Mouse (Mus musculus) kidney, embryonic 14.5 days (tissue): ENCODE results near the gene Ambp. TPM values are rescaled to one million over a fixed set of nuclear protein-coding genes. Genes with fewer than 3 reads are reported as not detected.
A peak's percentile ranks its signal among the peaks of the same experiment; 100 is the strongest.

ENCODE experiments used
- ATAC-seq: fragments of 200-750 bp; cut with Nextera tagmentation; 2 replicates; pipeline ENCODE4 v1.8.0; 2017; ENCODE audit warnings: moderate number of reproducible peaks, mild to moderate bottlenecking, moderate TSS enrichment, moderate library complexity; ENCODE audit not compliant: low FRiP score, low TSS enrichment
- H3K27ac ChIP-seq: fragments of 300-500 bp; sonication (generic); 2 replicates; pipeline ENCODE4 v1.5.1; 2014; ENCODE audit warnings: low read depth, mild to moderate bottlenecking, low read length, moderate library complexity, mixed read lengths
- H3K27me3 ChIP-seq: fragments of 300-500 bp; sonication (generic); 2 replicates; pipeline ENCODE4 v1.6.1; 2014; ENCODE audit warnings: mild to moderate bottlenecking, low read length; ENCODE audit not compliant: control insufficient read depth, insufficient read depth
- H3K36me3 ChIP-seq: fragments of 300-500 bp; sonication (generic); 2 replicates; pipeline ENCODE4 v1.6.1; 2014; ENCODE audit warnings: low read length, mixed read lengths; ENCODE audit not compliant: control insufficient read depth, insufficient read depth
- H3K4me1 ChIP-seq: fragments of 300-500 bp; sonication (generic); 2 replicates; pipeline ENCODE4 v1.6.1; 2014; ENCODE audit warnings: low read length, mixed read lengths; ENCODE audit not compliant: control insufficient read depth, insufficient read depth
- H3K4me2 ChIP-seq: fragments of 300-500 bp; sonication (generic); replicated peaks from 2 replicates; pipeline ENCODE4 v1.6.1; 2014; ENCODE audit warnings: low read depth, mild to moderate bottlenecking, low read length
- H3K4me3 ChIP-seq: fragments of 300-500 bp; sonication (generic); 2 replicates; pipeline ENCODE4 v1.5.1; 2014; ENCODE audit warnings: mild to moderate bottlenecking, low read length
- H3K9ac ChIP-seq: fragments of 300-500 bp; sonication (generic); 2 replicates; pipeline ENCODE4 v1.6.1; 2014; ENCODE audit warnings: low read depth, mild to moderate bottlenecking, low read length, moderate library complexity
- H3K9me3 ChIP-seq: fragments of 300-500 bp; sonication (generic); 2 replicates; pipeline ENCODE4 v1.6.1; 2016; ENCODE audit warnings: low read length; ENCODE audit not compliant: control insufficient read depth
- WGBS: fragments of 180-500 bp; shearing (Covaris S2); extraction: QIAGEN DNeasy Blood & Tissue Kit; methylation state at CpG from one replicate; pipeline ENCODE4 v1.1.7; 2014; 5-methylcytosine and 5-hydroxymethylcytosine counted together
- polyA plus RNA-seq: library from polyadenylated mRNA; unstranded; fragments of >200 nt; fragmentation: Nextera tagmentation; extraction: Ambion mirVana; gene quantifications from 2 replicates; pipeline ENCODE4 v1.2.1, GENCODE M21; 2014

Gene Ambp
- polyA plus RNA-seq, 1 experiment from 2014 or later = 1.6 TPM

DNA sequence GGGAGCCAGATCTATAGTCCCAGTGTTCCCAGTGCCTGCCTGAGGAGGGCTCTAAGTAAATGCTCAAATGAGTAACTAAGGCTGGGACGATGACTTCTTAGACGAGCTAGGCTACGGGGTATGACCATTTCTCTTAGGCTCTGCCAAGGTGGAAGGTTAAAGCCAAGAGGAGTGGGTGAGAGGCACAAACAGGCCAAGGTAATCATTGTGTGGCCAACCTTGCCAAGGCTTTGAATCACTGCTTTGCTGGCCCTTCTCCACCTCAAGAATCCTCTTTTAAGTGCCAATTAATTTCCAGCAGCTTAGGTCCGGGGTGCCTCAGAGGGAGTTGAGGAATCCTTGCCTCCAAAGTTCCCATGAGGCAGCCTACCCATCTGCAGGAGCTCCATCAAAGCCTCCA lies 15.5 kb upstream of the Ambp start:
- peak overlapping the region; percentile 53; the same call in 1 of the 2 replicates for H3K9ac ChIP-seq
- ATAC-seq = no peak
- no peaks in the 10 kb centered on the region for H3K4me1 ChIP-seq
- no peak overlapping the region for H3K27ac ChIP-seq
- 84% methylated on average over 4 of the region's 4 CpGs for WGBS
- no peaks in the 10 kb centered on the region; the same call in 1 of the 2 replicates for H3K27me3 ChIP-seq
- peaks cover 3% of the 10 kb centered on the region; the same call in 1 of the 2 replicates for H3K9me3 ChIP-seq
- peak overlapping the region; percentile 37 for H3K4me3 ChIP-seq
- peak overlapping the region; percentile 49 for H3K4me2 ChIP-seq
- no peaks in the 10 kb centered on the region for H3K36me3 ChIP-seq

GRCm38 (mm10) chr4:63166323-63166722 lies 11.7 kb upstream of the Ambp start:
- no peaks in the 10 kb centered on the region for H3K36me3 ChIP-seq
- no peak overlapping the region for H3K4me3 ChIP-seq
- ATAC-seq = no peak
- no peaks in the 10 kb centered on the region; the same call in 1 of the 2 replicates for H3K27me3 ChIP-seq
- no peaks in the 10 kb centered on the region for H3K9me3 ChIP-seq
- WGBS = 79% methylated on average over 5 of the region's 5 CpGs
- H3K27ac ChIP-seq = peak overlapping the region; percentile 8; the same call in 1 of the 2 replicates
- no peak overlapping the region for H3K9ac ChIP-seq
- H3K4me2 ChIP-seq = no peak overlapping the region
- H3K4me1 ChIP-seq = no peaks in the 10 kb centered on the region

DNA sequence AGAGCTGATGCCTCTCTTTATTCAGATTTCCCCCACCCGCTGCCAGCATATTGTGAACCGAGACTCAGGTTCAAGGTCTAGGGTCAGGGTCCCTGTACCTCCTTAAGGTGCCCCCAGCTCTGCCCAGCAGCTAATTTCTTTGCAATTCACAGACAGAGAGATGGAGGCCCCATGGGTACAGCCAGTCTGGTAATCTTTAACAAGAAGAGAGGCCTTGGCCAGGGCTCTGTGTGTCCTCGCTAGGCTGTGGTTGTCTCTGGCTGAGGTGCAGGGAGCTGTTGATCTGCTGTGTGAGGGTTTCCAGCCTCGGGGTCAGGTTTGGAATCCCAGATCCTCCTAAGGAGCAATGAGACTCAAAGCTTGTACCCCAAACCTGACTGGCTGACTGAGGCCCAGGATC lies 11.0 kb upstream of the Ambp start:
- Histone ChIP-seq H3K27ac (no peak overlapping the region), H3K4me3 (no peak overlapping the region), H3K36me3 (no peaks in the 10 kb centered on the region), H3K9ac (no peak overlapping the region), H3K27me3 (no peaks in the 10 kb centered on the region; the same call in 1 of the 2 replicates), H3K4me2 (no peak overlapping the region), H3K4me1 (no peaks in the 10 kb centered on the region), H3K9me3 (no peaks in the 10 kb centered on the region)
- no peak for ATAC-seq
- 79% methylated on average over 4 of the region's 4 CpGs for WGBS

DNA sequence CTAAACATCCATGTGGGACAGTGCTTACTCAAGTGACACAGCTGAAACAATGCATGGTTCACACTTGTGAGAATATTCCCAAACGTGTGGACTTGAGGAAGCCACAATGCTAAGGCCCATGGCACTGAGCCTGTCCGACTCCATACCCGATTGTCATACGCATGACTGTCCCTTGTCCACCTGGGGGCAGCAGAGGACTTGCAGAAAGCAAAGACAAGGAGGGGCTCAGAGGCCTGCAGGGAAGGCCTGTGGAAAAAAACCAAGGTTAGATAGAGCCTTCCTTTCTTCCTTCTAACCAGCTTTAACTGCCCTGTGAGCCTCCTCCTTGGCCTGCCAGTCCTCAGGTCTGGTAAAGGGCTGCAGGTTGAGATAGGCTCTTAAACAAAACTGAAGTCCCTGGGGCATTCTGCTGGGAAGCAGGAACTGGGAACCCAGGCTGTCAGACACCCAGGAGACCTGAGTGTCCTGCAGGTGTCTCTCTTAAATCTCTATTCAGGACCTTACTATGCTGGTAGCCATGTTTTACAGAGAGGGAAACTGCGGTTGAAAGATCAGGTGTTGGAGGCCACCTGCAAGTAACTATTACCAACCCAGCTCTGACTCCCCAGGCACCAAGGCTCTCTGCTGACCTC lies 4.5 kb upstream of the Ambp start:
- Histone ChIP-seq H3K27ac (peak overlapping the region; percentile 49; the same call in 1 of the 2 replicates), H3K4me2 (no peak overlapping the region), H3K4me1 (peaks cover 2% of the 10 kb centered on the region; the same call in 1 of the 2 replicates), H3K36me3 (no peaks in the 10 kb centered on the region), H3K9me3 (no peaks in the 10 kb centered on the region), H3K4me3 (no peak overlapping the region), H3K9ac (no peak overlapping the region), H3K27me3 (no peaks in the 10 kb centered on the region)
- WGBS = 19% methylated on average over 5 of the region's 5 CpGs
- peak; percentile 76 for ATAC-seq

- no peak overlapping the region for H3K27ac ChIP-seq
- 83% methylated on average over 7 of the region's 7 CpGs for WGBS
- no peaks in the 10 kb centered on the region for H3K27me3 ChIP-seq
- no peak for ATAC-seq
- H3K9ac ChIP-seq = no peak overlapping the region
- H3K9me3 ChIP-seq = no peaks in the 10 kb centered on the region
- no peak overlapping the region for H3K4me2 ChIP-seq
- H3K4me1 ChIP-seq = peaks cover 2% of the 10 kb centered on the region; the same call in 1 of the 2 replicates
- no peaks in the 10 kb centered on the region for H3K36me3 ChIP-seq
- H3K4me3 ChIP-seq = no peak overlapping the region
Measured at GRCm38 (mm10) chr4:63158192-63158591, 3.6 kb upstream of the Ambp start.

DNA sequence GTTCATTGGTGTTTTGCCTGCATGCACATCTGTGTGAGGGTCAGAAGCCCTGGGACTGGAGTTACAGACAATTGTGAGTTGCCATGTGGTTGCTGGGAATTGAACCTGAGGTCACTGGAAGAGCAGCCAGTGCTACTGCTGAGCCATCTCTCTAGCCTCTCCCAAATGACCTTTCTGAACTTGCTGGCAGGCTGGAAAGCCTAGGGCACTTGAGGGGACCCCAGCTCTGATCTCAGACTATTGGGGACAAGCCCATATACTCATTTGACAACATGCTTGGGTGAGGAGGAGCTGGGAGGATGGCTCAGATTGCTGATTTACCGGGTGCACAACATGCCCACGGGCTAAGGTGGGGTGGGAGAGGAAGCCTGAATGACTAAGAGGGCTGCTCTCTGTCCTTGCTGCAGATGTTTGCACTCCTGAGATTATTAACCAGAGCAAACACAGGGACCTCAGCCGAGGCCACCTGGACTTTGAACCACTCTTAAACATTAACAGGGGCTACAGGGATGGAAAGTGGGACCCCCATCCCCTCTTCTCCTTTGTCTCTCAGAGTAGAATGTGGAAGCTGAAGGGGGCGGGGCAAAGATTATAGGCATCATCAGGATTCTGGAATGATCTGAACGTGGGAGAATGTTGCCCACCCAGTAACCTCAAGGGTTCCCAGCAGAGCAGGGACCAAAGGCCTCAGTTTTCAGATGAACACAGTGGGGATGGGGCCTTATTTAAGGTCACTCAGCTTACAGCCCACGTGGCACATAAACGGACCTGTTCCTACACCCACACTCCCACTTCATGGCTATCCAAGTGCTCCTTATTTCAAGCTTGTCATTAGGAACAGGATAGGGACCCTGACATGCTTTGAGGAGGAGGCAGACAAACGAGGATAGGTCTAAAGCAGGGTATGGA lies 2.4 kb upstream of the Ambp start:
- WGBS = 36% methylated on average over 8 of the region's 8 CpGs
- Histone ChIP-seq H3K9me3 (no peaks in the 10 kb centered on the region), H3K4me3 (no peak overlapping the region), H3K9ac (no peak overlapping the region), H3K36me3 (no peaks in the 10 kb centered on the region), H3K4me2 (no peak overlapping the region), H3K4me1 (peaks cover 2% of the 10 kb centered on the region; the same call in 1 of the 2 replicates), H3K27me3 (no peaks in the 10 kb centered on the region), H3K27ac (peak overlapping the region; percentile 70; the same call in 1 of the 2 replicates)
- peak; percentile 73 for ATAC-seq

DNA sequence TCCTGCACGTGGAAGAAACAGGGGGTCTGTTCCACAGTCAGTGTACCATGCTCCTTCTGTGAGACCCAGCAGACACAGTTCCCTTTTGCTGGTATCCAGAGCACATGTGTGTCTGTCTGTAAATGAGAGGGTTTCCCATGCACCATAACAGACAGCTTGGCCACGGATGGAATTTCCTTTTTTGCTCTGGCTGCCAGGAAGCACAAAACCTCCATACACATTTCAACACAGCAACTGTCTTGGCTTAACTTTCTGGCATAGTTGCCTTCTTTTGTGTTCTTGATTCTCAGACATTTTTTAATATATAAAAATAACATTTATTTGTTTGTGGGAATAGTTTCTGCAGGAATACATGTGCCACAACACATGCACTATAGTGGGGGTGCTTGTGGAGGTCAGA lies 997 bp upstream of the Ambp start:
- Histone ChIP-seq H3K4me1 (peaks cover 2% of the 10 kb centered on the region; the same call in 1 of the 2 replicates), H3K4me2 (no peak overlapping the region), H3K27ac (no peak overlapping the region), H3K4me3 (no peak overlapping the region), H3K27me3 (no peaks in the 10 kb centered on the region), H3K9ac (no peak overlapping the region), H3K9me3 (no peaks in the 10 kb centered on the region), H3K36me3 (no peaks in the 10 kb centered on the region)
- no peak for ATAC-seq
- WGBS = 61% methylated on average over 2 of the region's 2 CpGs

- no peaks in the 10 kb centered on the region for H3K36me3 ChIP-seq
- H3K4me3 ChIP-seq = no peak overlapping the region
- no peak overlapping the region for H3K9ac ChIP-seq
- H3K27me3 ChIP-seq = no peaks in the 10 kb centered on the region
- no peak overlapping the region for H3K27ac ChIP-seq
- peaks cover 2% of the 10 kb centered on the region; the same call in 1 of the 2 replicates for H3K4me1 ChIP-seq
- 43% methylated on average over 4 of the region's 4 CpGs for WGBS
- no peak overlapping the region for H3K4me2 ChIP-seq
- no peaks in the 10 kb centered on the region for H3K9me3 ChIP-seq
- no peak for ATAC-seq
Measured at GRCm38 (mm10) chr4:63154028-63154427, 571 bp downstream of the Ambp start.

- Histone ChIP-seq H3K36me3 (no peaks in the 10 kb centered on the region), H3K27me3 (no peaks in the 10 kb centered on the region), H3K9ac (no peak overlapping the region), H3K4me1 (peaks cover 2% of the 10 kb centered on the region; the same call in 1 of the 2 replicates), H3K4me3 (no peak overlapping the region), H3K4me2 (no peak overlapping the region), H3K9me3 (peaks cover 3% of the 10 kb centered on the region; the same call in 1 of the 2 replicates), H3K27ac (no peak overlapping the region)
- WGBS = 89% methylated on average over 6 of the region's 6 CpGs
- no peak for ATAC-seq
Measured at GRCm38 (mm10) chr4:63151127-63151526, 3.5 kb downstream of the Ambp start.
